Mouse (Mus musculus) kidney, adult 18-20 months (tissue): Measurements from ENCODE around the gene Tbx2.

Experiments
- DNase-seq: peaks from one replicate; pipeline ENCODE4 v3.0.0; 2021

Tbx2 gene

DNA sequence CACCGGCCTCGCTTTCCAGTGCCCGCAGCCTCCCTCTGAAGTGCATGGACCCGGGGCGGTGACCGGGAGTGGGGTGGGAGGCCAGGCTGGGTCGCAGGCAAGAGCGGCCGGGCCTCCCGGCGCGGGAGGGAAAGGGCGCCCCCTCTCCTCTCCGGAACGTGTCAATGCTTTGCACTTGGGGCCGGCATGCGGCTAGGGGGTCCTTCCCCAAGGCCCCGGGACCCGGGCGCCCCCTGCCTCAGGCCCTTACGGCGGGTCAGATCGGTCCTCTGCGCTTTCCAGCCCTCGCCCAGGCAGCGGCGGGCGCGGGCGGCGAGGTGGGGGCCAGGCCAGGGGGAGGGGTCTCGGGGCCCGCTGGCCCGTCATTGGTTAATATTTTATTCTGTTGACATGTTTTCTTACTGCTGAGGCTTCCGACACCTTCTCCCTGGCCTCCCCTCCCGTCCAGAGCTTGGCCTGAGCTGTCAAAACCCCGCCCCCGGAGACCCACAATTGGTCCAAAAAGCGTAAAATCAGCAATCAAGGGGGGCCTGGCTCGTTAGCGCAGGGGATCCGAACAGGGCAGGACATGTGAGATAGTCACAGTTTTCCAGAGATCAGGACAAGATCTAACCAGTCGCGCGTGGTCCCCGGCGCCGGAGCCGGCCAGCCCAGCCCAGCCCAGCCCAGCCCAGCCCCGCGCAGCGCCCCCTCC, at the start of gene Tbx2:
Tbx2 (plus strand) TSS at position 321 of the 694 bp plus-strand sequence.
- DNase-seq: peak; percentile 90

- DNase-seq: no peak
Measured at GRCm38 (mm10) chr11:85786113-85786718, 46.1 kb upstream of the Tbx2 start.

GRCm38 (mm10) chr11:85789750-85790149, 42.6 kb upstream of the Tbx2 start:
- DNase-seq: no peak

GRCm38 (mm10) chr11:85790267-85790666, 42.1 kb upstream of the Tbx2 start:
- no peak for DNase-seq

DNA sequence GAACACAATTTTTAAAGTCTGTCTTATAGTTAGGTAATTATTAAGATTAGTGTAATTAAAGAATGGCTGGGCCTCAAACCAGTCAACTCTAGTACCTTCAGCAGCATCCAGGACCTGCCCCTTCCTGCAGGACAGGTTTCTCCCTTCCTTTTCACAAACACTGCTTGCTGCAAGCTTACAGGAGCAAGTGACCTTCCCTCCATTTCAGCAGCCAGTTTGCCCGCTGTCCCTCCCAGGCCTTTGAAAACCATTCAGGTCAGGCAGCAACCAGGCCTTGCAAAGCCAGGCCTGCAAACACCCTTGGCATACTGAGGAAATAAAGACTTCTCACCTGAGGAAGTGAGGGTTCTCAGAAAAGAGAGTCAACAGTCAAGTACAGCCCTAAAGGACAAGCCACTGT, 41.1 kb upstream of the Tbx2 start:
- no peak for DNase-seq

DNA sequence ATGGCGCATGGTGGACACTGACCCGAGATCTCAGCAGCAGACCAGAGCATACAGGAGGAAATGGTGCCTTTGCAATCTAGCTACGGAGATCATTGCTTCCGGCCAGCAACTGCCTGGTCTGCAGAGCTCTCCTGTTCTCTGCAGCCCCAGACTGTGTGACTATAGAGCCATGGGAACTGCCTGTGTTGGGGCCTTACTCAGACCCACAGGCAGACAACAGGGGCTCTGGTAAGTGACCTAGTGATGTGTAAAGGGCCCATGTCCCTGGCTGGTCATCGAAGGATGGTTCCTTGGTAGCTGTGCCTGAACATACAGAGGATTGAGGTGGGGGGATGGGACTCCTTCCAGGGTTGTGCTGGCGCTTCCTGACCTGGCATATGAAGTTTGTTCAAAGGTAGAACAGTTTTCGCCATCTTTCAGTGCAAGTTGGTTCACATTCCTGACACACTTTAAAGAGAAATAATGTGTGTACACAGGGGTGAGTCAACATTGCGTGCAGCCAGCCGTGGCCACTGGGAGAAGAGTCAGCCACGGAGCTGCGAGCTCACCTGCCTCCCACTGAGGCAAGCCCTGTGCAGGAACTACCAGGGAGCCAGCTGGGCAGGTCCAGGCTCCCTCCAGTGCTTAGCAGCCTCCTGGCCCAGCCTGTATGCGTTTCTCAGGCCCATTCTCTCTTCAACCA, 39.7 kb upstream of the Tbx2 start:
- DNase-seq: peak; percentile 21

DNA sequence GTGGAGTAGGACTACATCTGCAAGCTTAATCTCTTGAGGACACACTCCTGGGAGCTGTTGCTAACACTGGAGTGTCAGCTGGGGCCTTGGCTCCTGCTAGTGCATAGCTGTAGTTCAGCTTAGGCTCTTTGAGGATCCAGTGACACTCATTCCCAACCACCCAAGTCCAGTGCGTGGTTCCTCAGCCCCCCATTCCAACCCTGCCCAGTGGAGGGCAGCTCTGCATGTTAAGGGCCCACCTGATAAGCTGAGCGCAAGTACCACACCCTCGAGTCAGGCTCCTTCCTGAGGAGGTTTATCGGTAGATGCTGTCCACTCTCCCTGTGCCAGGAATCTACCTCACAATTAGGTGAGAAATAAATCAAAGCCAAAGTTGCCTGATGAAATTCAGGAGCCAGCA, 32.9 kb upstream of the Tbx2 start:
- DNase-seq: no peak

DNA sequence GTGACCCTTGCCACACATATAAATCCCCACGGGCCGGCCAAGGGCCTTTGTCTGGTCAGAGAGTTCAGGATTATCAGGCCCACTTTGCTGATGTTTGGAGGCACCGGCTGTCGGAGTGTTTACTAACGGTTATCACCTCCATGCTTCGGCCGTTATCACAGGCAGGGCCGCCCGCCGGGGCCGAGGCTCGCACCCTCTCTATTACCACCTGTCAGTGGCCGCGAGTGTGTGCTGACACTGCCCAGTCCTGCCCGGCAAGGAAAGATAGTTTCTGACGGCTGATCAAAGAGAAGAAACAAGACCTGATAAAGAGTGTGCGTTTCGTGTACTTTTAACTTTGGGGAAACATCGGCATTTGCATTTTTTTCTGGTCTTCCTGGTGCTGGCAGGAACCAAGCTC, 32.5 kb upstream of the Tbx2 start:
- DNase-seq: no peak

DNA sequence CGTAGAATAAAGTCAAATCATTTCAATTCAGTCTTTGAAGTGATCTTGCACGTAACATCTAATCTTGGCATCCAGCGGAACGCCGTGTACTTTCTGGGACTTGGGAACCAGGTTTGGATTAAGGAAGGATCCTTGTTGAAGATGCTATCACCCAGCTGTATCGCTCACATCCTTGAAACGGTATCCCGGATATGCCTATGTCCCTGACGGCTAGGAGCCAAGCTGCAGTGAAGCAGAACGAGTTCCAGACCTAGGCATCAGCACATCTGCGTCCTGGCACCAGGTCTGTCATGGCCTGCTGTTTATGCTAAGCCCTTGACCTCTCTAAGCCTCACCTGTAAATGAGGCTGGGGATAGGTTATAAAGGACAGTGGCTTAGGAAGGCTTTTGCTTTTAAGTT, 32.0 kb upstream of the Tbx2 start:
- DNase-seq: peak; percentile 39

DNA sequence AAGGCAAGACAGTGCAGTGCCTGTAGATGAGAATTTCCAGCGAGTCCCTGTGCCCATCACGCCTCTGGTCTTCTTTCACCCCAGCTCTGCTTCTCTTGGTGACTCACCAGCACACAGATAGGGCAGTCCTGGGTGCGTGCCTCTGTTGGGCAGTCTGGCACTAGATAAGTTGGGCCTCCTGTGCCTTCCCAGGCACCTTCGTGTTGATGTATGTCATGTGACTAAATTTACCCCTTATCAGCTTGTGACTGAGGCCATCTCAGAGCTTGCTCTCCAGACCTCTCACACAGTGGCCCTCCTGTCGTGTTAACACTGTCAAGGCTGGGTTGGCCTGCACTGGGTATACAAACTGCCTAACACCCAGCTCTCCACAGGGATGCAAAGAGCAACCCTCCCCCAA, 28.3 kb upstream of the Tbx2 start:
- no peak for DNase-seq

GRCm38 (mm10) chr11:85805779-85806178, 26.6 kb upstream of the Tbx2 start:
- DNase-seq: no peak

GRCm38 (mm10) chr11:85807353-85807752, 25.0 kb upstream of the Tbx2 start:
- DNase-seq: no peak

DNA sequence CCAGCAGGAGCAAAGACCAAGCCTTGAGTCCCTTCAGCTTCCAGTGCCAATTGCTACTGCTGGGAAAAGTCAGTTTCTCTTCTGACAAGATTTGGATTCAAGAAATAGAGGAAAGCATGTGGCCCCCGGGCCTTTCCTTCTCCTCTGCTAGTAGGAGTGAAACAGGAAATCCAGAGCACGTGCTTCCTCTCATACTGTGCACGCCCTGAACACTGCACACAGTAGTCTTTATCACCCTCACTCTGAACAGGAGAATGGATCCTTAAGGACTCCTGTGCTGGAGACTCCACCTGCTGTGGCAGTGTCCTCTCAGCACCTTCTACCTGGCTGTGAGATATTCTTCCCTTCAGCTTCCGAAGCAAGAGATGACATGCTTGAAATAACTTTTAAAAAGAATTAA, 21.1 kb upstream of the Tbx2 start:
- no peak for DNase-seq

DNA sequence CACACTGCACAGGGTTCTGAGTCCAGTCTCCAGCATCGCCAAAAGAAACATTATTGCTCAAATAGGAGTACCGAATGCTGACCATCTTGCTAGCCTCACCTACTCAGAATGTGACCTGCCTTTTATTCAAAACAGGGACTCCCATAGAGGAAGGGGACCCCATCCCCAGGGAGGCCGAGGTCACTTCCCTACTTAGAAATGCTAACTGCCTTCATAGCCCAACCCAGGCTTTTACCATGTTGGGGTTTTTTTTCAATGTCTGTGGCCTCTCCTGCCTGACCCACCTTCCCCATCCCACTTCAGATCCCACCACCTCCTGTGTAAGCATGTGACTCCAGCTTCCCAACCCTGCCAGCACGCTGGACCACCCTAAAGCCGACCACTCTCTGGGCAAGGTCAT, 20.7 kb upstream of the Tbx2 start:
- no peak for DNase-seq

DNA sequence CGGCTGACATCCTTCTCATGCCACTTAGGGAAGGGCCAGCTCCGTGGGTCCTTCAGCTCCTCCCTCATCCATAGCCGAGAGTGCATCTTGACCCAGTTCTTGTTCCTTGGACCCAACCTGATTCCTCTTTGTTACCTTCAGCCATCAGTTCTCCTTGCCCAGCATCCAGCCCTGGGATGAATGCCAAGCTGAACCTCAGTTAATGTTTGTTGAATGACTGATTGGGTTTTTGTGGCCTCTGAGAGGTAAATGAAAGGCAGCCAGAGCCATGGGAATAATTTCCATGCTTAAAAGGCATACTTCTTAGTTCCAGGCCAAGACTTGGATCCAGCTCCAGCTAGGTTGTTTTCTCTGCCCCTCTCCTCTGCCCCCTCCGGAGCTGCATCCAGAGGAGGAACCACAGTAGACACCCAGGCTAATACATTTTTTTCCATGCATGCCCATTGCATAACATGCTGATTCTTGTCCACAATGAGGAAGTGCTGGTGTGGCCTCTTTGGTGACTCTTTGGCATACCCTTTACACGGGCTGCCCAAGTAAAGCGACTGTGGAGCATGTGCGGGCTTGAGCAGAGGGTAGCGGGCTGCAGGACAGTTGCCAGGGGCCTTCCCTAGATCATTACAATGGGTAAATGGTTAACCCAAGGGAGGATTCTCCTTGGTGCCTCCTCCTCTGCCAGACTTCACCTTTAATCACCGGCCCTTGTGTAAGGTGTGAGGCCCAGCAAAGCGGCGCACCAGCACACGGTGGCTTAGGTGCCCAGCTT, 20.0 kb upstream of the Tbx2 start:
- peak; percentile 79 for DNase-seq

GRCm38 (mm10) chr11:85814678-85815077, 17.7 kb upstream of the Tbx2 start:
- no peak for DNase-seq

GRCm38 (mm10) chr11:85816471-85816870, 15.9 kb upstream of the Tbx2 start:
- no peak for DNase-seq

DNA sequence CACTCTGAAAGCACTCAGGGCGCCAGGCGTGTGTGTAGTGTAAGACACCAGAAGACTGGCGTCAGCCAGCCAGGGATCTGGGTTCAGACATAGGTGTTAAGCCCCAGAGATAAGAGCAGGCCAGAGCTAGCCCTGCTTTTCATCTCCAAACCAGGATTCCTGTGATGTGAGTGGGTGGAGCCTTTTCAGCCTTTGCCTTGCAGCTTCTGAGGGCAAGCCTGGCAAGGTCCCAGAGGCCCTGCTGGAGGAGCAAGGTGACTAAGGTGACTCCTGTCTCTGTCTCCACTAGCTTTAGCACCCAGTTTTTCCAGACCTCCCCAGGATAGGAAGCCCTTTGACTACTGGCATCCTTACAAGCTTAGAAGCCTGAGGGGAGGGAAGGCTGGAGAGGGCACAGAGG, 13.9 kb upstream of the Tbx2 start:
- peak; percentile 55 for DNase-seq

DNA sequence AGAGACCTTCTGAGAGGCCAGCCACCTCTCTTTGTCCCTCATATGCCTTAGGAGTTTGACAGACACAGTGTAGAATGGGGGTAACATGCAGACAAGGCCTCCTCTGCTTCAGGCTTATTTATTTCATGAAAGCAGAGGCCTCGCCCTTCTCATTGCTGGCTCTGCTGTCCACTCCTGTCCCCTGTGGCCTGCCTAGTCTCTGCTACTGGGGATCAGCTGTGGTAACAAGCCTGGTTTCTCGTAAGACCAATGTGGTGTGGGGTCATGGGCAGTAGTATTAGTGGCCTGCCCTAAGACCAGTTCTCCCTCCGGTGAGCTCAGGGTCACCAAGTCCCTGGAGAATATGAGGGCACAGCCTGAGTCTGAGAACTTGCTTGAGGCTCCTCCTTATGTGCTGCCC, 11.4 kb upstream of the Tbx2 start:
- no peak for DNase-seq

- peak; percentile 49 for DNase-seq
Measured at GRCm38 (mm10) chr11:85821659-85822058, 10.7 kb upstream of the Tbx2 start.

DNA sequence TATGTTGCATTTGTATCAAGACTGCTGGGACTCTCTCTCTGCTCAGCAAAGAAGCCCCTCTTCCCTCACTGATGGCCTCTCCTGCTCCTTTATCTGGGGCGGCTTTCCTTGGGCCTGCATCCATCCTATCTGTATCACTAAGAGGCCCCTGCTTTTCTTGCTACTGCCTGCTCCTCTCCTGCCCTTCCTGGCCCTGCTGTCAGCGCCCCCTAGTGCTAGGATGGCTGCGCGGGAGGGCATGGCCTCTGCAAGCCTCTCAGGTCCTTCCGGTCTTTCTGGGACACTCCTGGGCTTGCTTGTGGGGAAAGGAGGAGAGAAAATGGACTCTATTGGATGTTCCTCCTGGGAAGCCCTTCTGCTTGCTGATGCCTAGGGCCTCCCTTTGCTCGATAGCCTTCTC, 9.2 kb upstream of the Tbx2 start:
- peak; percentile 86 for DNase-seq

- no peak for DNase-seq
Measured at GRCm38 (mm10) chr11:85823794-85824193, 8.6 kb upstream of the Tbx2 start.

DNA sequence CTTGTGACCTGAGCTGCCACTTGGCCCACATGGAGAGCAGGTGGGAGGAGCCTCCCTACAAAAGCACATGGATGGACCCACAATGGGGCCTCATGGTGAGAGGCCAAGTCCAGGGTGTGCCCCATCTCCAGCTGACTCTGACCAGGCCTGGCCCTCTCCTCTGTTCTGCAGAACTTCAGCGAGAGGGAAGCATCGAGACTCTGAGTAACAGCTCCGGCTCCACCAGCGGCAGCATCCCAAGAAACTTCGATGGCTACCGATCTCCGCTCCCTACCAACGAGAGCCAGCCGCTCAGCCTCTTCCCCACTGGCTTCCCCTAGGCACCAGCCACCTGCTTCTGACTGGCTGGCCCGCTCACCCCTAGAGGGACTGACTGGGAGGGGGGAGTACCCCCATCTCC, 7.3 kb upstream of the Tbx2 start:
- no peak for DNase-seq

DNA sequence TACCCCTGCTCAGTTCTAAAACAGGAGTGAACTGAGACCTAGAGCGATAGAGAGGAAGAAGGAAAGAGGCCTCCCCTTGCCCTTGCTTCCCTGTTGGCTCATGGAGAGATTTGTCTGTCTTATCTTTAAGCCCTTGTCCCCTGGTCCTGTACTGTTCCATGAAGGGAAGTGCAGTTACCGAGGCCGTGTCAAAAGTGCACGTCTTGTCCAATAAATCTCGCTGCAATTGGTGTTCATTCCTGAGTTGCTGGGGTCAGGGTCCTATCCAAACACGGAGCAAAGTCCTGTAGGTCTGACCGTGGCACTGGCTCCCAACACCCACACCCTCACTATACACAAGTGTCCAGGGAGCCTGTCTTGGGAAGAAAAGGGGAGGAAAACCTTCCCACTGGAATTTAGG, 6.5 kb upstream of the Tbx2 start:
- DNase-seq: peak; percentile 53
